9 mouse cellular contexts compared by ENCODE assay signal in genomic region chr9:88542816-88543215, GRCm38 (mm10). TPM values are rescaled to one million over a fixed set of nuclear protein-coding genes. Genes with fewer than 3 reads are reported as not detected.
A peak's percentile ranks its signal among the peaks of the same experiment; 100 is the strongest.
DNase-seq lines count a peak whose midpoint lies in the region; ATAC-seq and TF ChIP-seq lines count a peak whose summit lies in the region.
"Had no signal": no experiment of that assay in that cellular context is flagged by ENCODE, and none has a peak within 500 bp of the region (broad histone marks: within the 10 kb centered on the region; RNA-seq: fewer than 3 reads in every experiment).

No protein-coding gene starts in this region.

- H3K9me3 ChIP-seq in hindbrain, embryonic 13.5 days, result no peaks in the 10 kb centered on the region
- H3K9me3 ChIP-seq in hindbrain, embryonic 10.5 days, result no peaks in the 10 kb centered on the region
- no peaks in the 10 kb centered on the region for H3K9me3 ChIP-seq in MEL (replicated peaks; ENCODE audit: insufficient read depth, low read length)
- no peaks in the 10 kb centered on the region for H3K9me3 ChIP-seq in kidney, postnatal 0 days (replicated peaks; ENCODE audit: low read length)

- no peak for TF ChIP-seq POLR2A in MEL (IDR thresholded peaks at IDR 0.05; ENCODE audit: control insufficient read depth in 1 of 2, insufficient read depth in 1 of 2, low read depth in 1 of 2, low read length in 2 of 2, poor library complexity in 1 of 2)
- TF ChIP-seq POLR2A in cerebellum, adult 2 months (IDR thresholded peaks at IDR 0.05; ENCODE audit: borderline replicate concordance, insufficient read depth, low read length), result no peak

- no peaks in the 10 kb centered on the region for H3K36me3 ChIP-seq in hindbrain, embryonic 13.5 days
- no peaks in the 10 kb centered on the region for H3K36me3 ChIP-seq in hindbrain, embryonic 10.5 days
- H3K36me3 ChIP-seq in MEL (ENCODE audit: control insufficient read depth in 1 of 2, insufficient read depth in 2 of 2, low read length in 2 of 2), result peaks cover 0 to 5% of the 10 kb centered on the region in 2 experiments; a peak in 2 of 4 replicates
- H3K36me3 ChIP-seq in kidney, postnatal 0 days (ENCODE audit: insufficient read depth, low read length), result no peaks in the 10 kb centered on the region

- peak; percentile 50; the same call in 1 of the 2 replicates for ATAC-seq in hindbrain, embryonic 13.5 days (ENCODE audit: low FRiP score)
- peak; percentile 62 for ATAC-seq in kidney, postnatal 0 days (replicated peaks; ENCODE audit: low FRiP score, low read depth)

- H3K27ac ChIP-seq in hindbrain, embryonic 13.5 days, result no peak overlapping the region
- no peak overlapping the region for H3K27ac ChIP-seq in hindbrain, embryonic 10.5 days
- H3K27ac ChIP-seq in MEL (ENCODE audit: control insufficient read depth, low read depth, low read length), result no peak overlapping the region
- no peak overlapping the region for H3K27ac ChIP-seq in kidney, postnatal 0 days
- no peak overlapping the region for H3K27ac ChIP-seq in cerebellum, adult 2 months (ENCODE audit: insufficient read depth, low read length)

- no peak for TF ChIP-seq EP300 in MEL (IDR thresholded peaks at IDR 0.05; ENCODE audit: low read depth in 1 of 2, low read length in 2 of 2)

- peak; percentile 76 for TF ChIP-seq RAD21 in MEL (IDR thresholded peaks at IDR 0.05; ENCODE audit: low read depth, low read length)

- no peaks in the 10 kb centered on the region for H3K79me2 ChIP-seq in MEL (ENCODE audit: control insufficient read depth, insufficient read depth, low read length, poor library complexity)

- no peak for DNase-seq in hindbrain, embryonic 10.5 days (ENCODE audit: low spot score)
- DNase-seq in 3T3-L1 (ENCODE audit: low read depth, low spot score) (peak; percentile 84), MEL (ENCODE audit: low read depth, low spot score) (peak; percentile 54)
- peak; percentile 88 for DNase-seq in kidney, postnatal 0 days (ENCODE audit: low spot score)
- no peak for DNase-seq in cerebellum, adult 2 months
- DNase-seq in adrenal gland, postnatal 25 days, result no peak
- DNase-seq in ovary, adult 18-20 months (ENCODE audit: low spot score), result no peak

- H3K4me3 ChIP-seq in hindbrain, embryonic 13.5 days, result no peak overlapping the region
- H3K4me3 ChIP-seq in hindbrain, embryonic 10.5 days, result no peak overlapping the region
- no peak overlapping the region for H3K4me3 ChIP-seq in MEL (ENCODE audit: control insufficient read depth in 1 of 2, insufficient read depth in 1 of 2, low read depth in 2 of 2, low read length in 2 of 2)
- no peak overlapping the region for H3K4me3 ChIP-seq in kidney, postnatal 0 days (replicated peaks; ENCODE audit: low read depth, low read length)
- no peak overlapping the region for H3K4me3 ChIP-seq in cerebellum, adult 2 months (replicated peaks; ENCODE audit: insufficient read depth, low read depth, low read length)
- H3K4me3 ChIP-seq: myocyte had no signal

- peak in 2 of 3 experiments; percentile 27 to 66; a peak in 3 of 6 replicates for TF ChIP-seq CTCF in MEL (IDR thresholded peaks at IDR 0.05 in 2 of 3, conservative IDR thresholded peaks at IDR 0.05 in 1 of 3; ENCODE audit: control insufficient read depth in 1 of 3, insufficient read depth in 1 of 3, low read depth in 2 of 3, low read length in 3 of 3, poor library complexity in 1 of 3, severe bottlenecking in 1 of 3)
- peak; percentile 77 for TF ChIP-seq CTCF in kidney, postnatal 0 days (IDR thresholded peaks at IDR 0.05; ENCODE audit: low read depth)
- no peak for TF ChIP-seq CTCF in cerebellum, adult 2 months (IDR thresholded peaks at IDR 0.05; ENCODE audit: borderline replicate concordance, insufficient read depth, low read depth, low read length)

- no peaks in the 10 kb centered on the region for H3K27me3 ChIP-seq in hindbrain, embryonic 13.5 days
- no peaks in the 10 kb centered on the region for H3K27me3 ChIP-seq in hindbrain, embryonic 10.5 days (ENCODE audit: insufficient read depth, poor library complexity, severe bottlenecking)
- no peaks in the 10 kb centered on the region for H3K27me3 ChIP-seq in MEL (ENCODE audit: control insufficient read depth in 1 of 2, insufficient read depth in 2 of 2, low read length in 2 of 2)
- no peaks in the 10 kb centered on the region for H3K27me3 ChIP-seq in kidney, postnatal 0 days (ENCODE audit: insufficient read depth, low read length)
- no peaks in the 10 kb centered on the region for H3K27me3 ChIP-seq in cerebellum, adult 2 months (ENCODE audit: control insufficient read depth, insufficient read depth, low read length)

- no peak overlapping the region for H3K4me2 ChIP-seq in hindbrain, embryonic 13.5 days
- H3K4me2 ChIP-seq in kidney, postnatal 0 days (ENCODE audit: low read length), result no peak overlapping the region

- WGBS in hindbrain, embryonic 13.5 days, result 27% methylated on average over 2 of the region's 2 CpGs
- WGBS in hindbrain, embryonic 10.5 days, result 36% methylated on average over 2 of the region's 2 CpGs
- 15% methylated on average over 2 of the region's 2 CpGs for WGBS in kidney, postnatal 0 days
- WGBS in cerebellum, adult 2 months, result 18% methylated on average over 2 of the region's 2 CpGs

- H3K4me1 ChIP-seq in hindbrain, embryonic 13.5 days (replicated peaks), result peaks cover 5% of the 10 kb centered on the region; the same call in 1 of the 2 replicates
- H3K4me1 ChIP-seq in hindbrain, embryonic 10.5 days (replicated peaks), result peaks cover 4% of the 10 kb centered on the region; the same call in 1 of the 2 replicates
- H3K4me1 ChIP-seq in MEL (ENCODE audit: control insufficient read depth in 1 of 2, insufficient read depth in 2 of 2, low read length in 2 of 2), result peaks cover 0 to 2% of the 10 kb centered on the region in 2 experiments; a peak in 3 of 4 replicates
- no peaks in the 10 kb centered on the region for H3K4me1 ChIP-seq in kidney, postnatal 0 days (replicated peaks; ENCODE audit: insufficient read depth, low read length)
- H3K4me1 ChIP-seq in cerebellum, adult 2 months (ENCODE audit: control insufficient read depth, insufficient read depth, low read length), result no peaks in the 10 kb centered on the region

- H3K9ac ChIP-seq in hindbrain, embryonic 13.5 days, result no peak overlapping the region
- H3K9ac ChIP-seq in MEL (ENCODE audit: control insufficient read depth, low read depth, low read length, poor library complexity, severe bottlenecking), result no peak overlapping the region
- no peak overlapping the region for H3K9ac ChIP-seq in kidney, postnatal 0 days (ENCODE audit: low read depth, low read length)

TF ChIP-seq in MEL, 35 proteins besides CTCF, POLR2A, EP300 and RAD21:
- TF ChIP-seq TAL1 (IDR thresholded peaks at IDR 0.05; ENCODE audit: low read length), result no peak
- TF ChIP-seq SMC3 (IDR thresholded peaks at IDR 0.05; ENCODE audit: low read depth, low read length), result peak; percentile 60
- peak; percentile 74 for TF ChIP-seq ZC3H11A (IDR thresholded peaks at IDR 0.05; ENCODE audit: low read depth, low read length)

RNA-seq across cellular contexts. Expression of gene Zfp949, which starts 5.0 kb away (rescaled TPM):
- 20.1 and 22.3 TPM in 2 replicates for polyA plus RNA-seq in hindbrain, embryonic 13.5 days (2015; fragmentation: Nextera tagmentation; extraction: Ambion mirVana)
- 7.6 and 9.0 TPM in 2 replicates for polyA plus RNA-seq in hindbrain, embryonic 10.5 days (2016; fragmentation: Nextera tagmentation; extraction: Ambion mirVana)
- 3.3 and 4.6 TPM in 2 replicates for total RNA-seq in MEL (2012; rRNA removed)
- 1 to 10 TPM in 1 of 2 experiments, not detected in 1; 4.5 TPM for polyA plus RNA-seq in MEL (2012; ENCODE audit: insufficient read depth in 1 of 2, insufficient read length in 2 of 2, low read depth in 1 of 2, low replicate concordance in 2 of 2, missing spikeins in 1 of 2)
- polyA plus RNA-seq in kidney, postnatal 0 days (2015; fragmentation: Nextera tagmentation; extraction: Ambion mirVana), result 9.0 and 9.7 TPM in 2 replicates
- 22.0 and 24.2 TPM in 2 replicates for polyA plus RNA-seq in cerebellum, adult 2 months (2012; rRNA removed)
- 10.6 and 11.1 TPM in 2 replicates for total RNA-seq in adrenal gland, postnatal 25 days (2021)

RNA-seq across cellular contexts. Expression of gene Trim43a, which starts 37.9 kb away (rescaled TPM):
- 0.18 and 0.28 TPM in 2 replicates for polyA plus RNA-seq in hindbrain, embryonic 13.5 days (2015; fragmentation: Nextera tagmentation; extraction: Ambion mirVana)
- 0.09 and 0.13 TPM in 2 replicates for polyA plus RNA-seq in hindbrain, embryonic 10.5 days (2016; fragmentation: Nextera tagmentation; extraction: Ambion mirVana)
- total RNA-seq in MEL (2012; rRNA removed), result not detected in 2 replicates
- polyA plus RNA-seq in MEL (2012; ENCODE audit: insufficient read depth in 1 of 2, insufficient read length in 2 of 2, low read depth in 1 of 2, low replicate concordance in 2 of 2, missing spikeins in 1 of 2), result not detected
- 0.15 TPM in 1 of 2 replicates, not detected in the other for polyA plus RNA-seq in kidney, postnatal 0 days (2015; fragmentation: Nextera tagmentation; extraction: Ambion mirVana)
- 0.36 and 0.52 TPM in 2 replicates for polyA plus RNA-seq in cerebellum, adult 2 months (2012; rRNA removed)
- total RNA-seq in adrenal gland, postnatal 25 days (2021), result 0.97 TPM in 1 of 2 replicates, not detected in the other
- polyA plus RNA-seq: myocyte had no signal

Comparison
In these comparisons a context has a peak if more than half of its experiments do, and no peak if none do; other contexts are left out.
1. DNase-seq: peak in 3T3-L1 (single experiment), MEL (single experiment) and kidney, postnatal 0 days (single experiment); none in hindbrain, embryonic 10.5 days (single experiment), cerebellum, adult 2 months (0 of 2), adrenal gland, postnatal 25 days (single experiment) and ovary, adult 18-20 months (single experiment).